Mouse (Mus musculus): ENCODE measurements at regions not wholly inside any gene's neighbourhood (a gene's known extent, or its start where the extent isn't known, plus 50 kb on each side); places are given as distances from the start of the nearest gene placed in this dataset.

GRCm38 (mm10) chr5:47115882-47116281, 867.1 kb upstream of the Slit2 start:
- no peak for DNase-seq (ENCODE audit: low spot score)

- DNase-seq (ENCODE audit: low spot score) = no peak
Observed at GRCm38 (mm10) chr5:47095703-47096102, 887.2 kb upstream of the Slit2 start.

GRCm38 (mm10) chr5:47052942-47053341, 930.0 kb upstream of the Slit2 start:
- DNase-seq (ENCODE audit: low spot score) = no peak

GRCm38 (mm10) chr5:47036752-47037151, 946.2 kb upstream of the Slit2 start:
- no peak for DNase-seq (ENCODE audit: low spot score)

- no peak for DNase-seq (ENCODE audit: low spot score)
Observed at GRCm38 (mm10) chr5:47034021-47034420, 948.9 kb upstream of the Slit2 start.

GRCm38 (mm10) chr5:47014351-47014750, 968.6 kb upstream of the Slit2 start:
- DNase-seq (ENCODE audit: low spot score) = peak; percentile 30

- no peak for DNase-seq (ENCODE audit: low spot score)
Observed at GRCm38 (mm10) chr5:46992557-46992956, 990.4 kb upstream of the Slit2 start.

- DNase-seq (ENCODE audit: low spot score) = no peak
Observed at GRCm38 (mm10) chr5:46986519-46986918, 996.4 kb upstream of the Slit2 start.

GRCm38 (mm10) chr5:46980326-46980725, 1002.6 kb upstream of the Slit2 start:
- no peak for DNase-seq (ENCODE audit: low spot score)

GRCm38 (mm10) chr5:46968870-46969436, 1014.0 kb upstream of the Slit2 start:
- no peak for DNase-seq (ENCODE audit: low spot score)

GRCm38 (mm10) chr5:46960749-46961148, 1022.2 kb upstream of the Slit2 start:
- no peak for DNase-seq (ENCODE audit: low spot score)

- DNase-seq (ENCODE audit: low spot score) = no peak
Observed at GRCm38 (mm10) chr5:46926324-46926723, 1056.6 kb upstream of the Slit2 start.

GRCm38 (mm10) chr5:46901909-46902308, 1044.5 kb upstream of the Lcorl start:
- no peak for DNase-seq (ENCODE audit: low spot score)

- DNase-seq (ENCODE audit: low spot score) = no peak
Observed at GRCm38 (mm10) chr5:46894037-46894436, 1036.6 kb upstream of the Lcorl start.

- no peak for DNase-seq (ENCODE audit: low spot score)
Observed at GRCm38 (mm10) chr5:46883956-46884355, 1026.5 kb upstream of the Lcorl start.

- DNase-seq (ENCODE audit: low spot score) = no peak
Observed at GRCm38 (mm10) chr5:46856837-46857236, 999.4 kb upstream of the Lcorl start.

GRCm38 (mm10) chr5:46845175-46845574, 987.8 kb upstream of the Lcorl start:
- no peak for DNase-seq (ENCODE audit: low spot score)

- no peak for DNase-seq (ENCODE audit: low spot score)
Observed at GRCm38 (mm10) chr5:46836810-46837209, 979.4 kb upstream of the Lcorl start.

- DNase-seq (ENCODE audit: low spot score) = no peak
Observed at GRCm38 (mm10) chr5:46830797-46831618, 973.6 kb upstream of the Lcorl start.

GRCm38 (mm10) chr5:46830114-46830513, 972.7 kb upstream of the Lcorl start:
- DNase-seq (ENCODE audit: low spot score) = no peak

- DNase-seq (ENCODE audit: low spot score) = no peak
Observed at GRCm38 (mm10) chr5:46826381-46826780, 969.0 kb upstream of the Lcorl start.

GRCm38 (mm10) chr5:46824934-46825333, 967.5 kb upstream of the Lcorl start:
- no peak for DNase-seq (ENCODE audit: low spot score)

- DNase-seq (ENCODE audit: low spot score) = no peak
Observed at GRCm38 (mm10) chr5:46795102-46795501, 937.7 kb upstream of the Lcorl start.
